Mouse (Mus musculus): ENCODE data around the gene Tgm1. TPM values are rescaled to one million over a fixed set of nuclear protein-coding genes. Genes with fewer than 3 reads are reported as not detected.

Gene Tgm1
- polyA plus RNA-seq (2014; fragmentation: Illumina TruSeq; extraction: RNeasy Lipid Tissue Mini Kit (QIAGEN cat#74804); ENCODE audit: low read depth, low replicate concordance), result 2.5 TPM

DNA sequence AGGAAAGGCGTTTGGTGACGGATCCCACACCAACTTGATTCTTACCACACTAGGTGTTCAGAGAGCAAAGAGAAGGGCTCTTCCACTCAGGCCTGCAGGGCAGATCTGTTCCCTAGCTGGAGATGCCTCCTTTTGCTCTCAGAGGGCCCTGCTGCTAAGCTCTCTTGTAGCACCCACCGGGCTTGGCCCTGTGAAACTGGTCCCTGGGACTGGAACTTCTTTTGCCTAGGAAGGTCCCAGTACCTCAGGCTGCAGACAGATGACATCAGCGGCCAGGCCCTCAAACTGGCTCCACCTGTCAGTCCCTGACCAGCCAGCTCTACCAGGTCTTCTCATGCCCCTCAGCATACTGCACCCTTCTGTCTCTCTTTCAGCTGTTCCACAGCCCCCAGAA is at the start of gene Tgm1:
TSS of gene Tgm1 (minus strand) at position 198 of the 394 bp plus-strand sequence.

DNA sequence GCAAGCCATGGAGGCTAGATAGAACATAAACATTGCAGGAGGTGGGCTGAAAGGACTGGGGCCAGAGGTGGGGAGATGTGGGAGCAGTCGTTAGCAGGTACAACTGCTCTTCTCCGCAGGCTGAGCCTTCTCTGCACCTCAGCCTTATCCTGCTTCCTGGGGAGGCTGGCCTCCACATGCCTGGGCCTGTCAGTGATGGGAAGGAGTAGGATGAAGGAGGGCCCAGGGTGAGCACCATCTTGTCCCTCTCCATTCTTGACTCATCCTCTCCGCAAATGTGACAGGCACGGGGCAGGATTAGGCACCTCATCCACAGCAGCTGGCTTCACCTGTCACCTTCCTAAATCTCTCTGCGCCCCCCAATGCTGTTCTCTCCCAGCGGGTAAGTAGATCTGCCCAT is 47.4 kb upstream of the Tgm1 start, which contains the start of gene Ltb4r2:
TSS of gene Ltb4r2 (plus strand) at position 266 of the 400 bp plus-strand sequence.

DNA sequence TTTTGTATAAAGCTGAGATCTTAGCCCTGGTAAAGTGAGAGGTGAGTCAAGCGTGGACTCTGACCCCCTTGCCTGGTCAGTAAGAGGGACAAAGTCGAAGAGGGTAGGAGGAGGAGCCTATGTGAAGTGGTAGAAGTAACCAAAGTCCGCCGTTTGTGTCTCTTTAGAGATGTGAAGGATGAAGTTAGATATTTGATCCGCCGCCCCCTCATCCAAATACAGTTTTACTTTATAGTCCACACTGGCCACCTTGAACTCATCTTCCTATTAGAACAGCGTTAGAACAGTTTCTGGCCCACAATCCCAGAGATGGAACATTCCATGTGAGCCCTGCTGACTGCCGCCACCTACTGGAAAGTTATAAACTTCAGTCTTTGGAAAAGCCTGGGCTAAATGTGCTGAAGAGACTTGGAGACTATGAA is 44.6 kb upstream of the Tgm1 start, which contains the start of gene Cideb:
TSS of gene Cideb (minus strand) at position 96 of the 422 bp plus-strand sequence.

DNA sequence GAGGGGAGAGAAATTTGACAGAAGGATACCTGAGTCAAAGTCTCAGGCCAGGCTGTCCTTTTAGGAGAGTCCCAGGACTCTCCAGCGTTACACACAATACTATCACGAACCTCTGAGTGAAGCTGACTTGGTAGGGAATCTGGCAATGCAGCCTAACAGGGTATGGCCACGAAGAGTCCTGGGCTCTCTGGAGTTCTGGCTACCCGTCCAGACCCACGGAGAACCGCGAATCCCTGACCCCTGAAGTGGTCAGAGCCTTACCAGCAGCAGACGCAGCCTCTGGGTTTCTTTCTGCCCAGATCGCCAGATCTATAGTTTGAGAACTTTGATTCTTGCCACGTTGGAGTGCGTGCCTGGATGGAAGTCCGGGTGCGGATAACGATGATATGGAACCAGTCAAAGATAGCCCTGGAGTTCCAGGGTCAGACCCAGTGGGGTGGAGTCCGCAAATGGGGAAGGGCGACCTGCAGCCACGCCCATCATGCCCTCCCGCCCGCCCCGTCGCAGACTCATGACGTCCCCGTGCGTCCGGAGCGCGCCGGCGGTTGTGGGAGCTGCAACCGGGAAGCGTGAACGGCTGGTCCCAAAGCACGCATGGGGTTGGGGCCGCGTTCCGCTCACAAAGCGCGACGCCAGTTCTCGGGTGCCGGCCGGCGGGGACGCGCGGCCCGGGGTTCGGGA is 31.6 kb upstream of the Tgm1 start, which contains the start of the genes Dhrs1 and Nop9:
TSS of gene Dhrs1 (minus strand) at position 511 of the 681 bp plus-strand sequence.
TSS of gene Nop9 (plus strand) at position 514 of the 681 bp plus-strand sequence.

DNA sequence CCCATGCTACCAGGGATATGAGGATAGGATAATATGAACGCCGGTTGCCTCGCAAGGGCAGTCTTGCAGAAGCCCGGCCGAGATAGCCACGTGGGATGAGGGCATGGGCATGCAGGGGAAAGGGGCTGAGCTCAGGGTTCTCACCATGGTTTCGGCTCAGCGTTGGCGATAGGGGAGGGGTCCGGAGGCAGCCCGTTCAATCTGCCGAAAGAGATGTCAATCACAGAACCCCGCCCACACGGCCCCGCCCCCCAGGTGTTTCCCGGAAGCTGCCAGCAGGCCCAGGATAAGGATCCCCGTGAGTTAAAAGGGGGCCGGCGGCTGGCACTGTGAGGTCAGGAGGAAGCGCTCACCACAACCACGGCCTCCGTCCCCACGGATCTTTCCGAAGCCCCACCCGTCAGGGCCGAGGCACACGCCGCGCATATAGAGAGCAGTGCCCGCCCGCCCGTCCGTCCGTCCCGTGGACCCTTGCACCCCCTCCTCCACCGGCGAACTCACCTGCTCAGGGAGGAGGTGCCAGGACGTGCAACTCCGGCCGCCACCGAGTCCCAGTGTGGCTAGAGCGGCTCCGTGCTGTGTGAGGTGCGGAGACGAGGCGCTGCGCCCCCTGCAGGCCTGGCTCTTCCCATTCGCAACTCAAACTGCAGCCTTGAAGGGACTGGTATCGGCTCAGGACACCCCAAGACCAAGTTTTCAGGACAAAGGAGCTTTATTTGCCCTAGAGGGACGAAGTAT is 8.1 kb upstream of the Tgm1 start, which contains the start of gene Rabggta:
TSS of gene Rabggta (minus strand) at position 564 of the 738 bp plus-strand sequence.

DNA sequence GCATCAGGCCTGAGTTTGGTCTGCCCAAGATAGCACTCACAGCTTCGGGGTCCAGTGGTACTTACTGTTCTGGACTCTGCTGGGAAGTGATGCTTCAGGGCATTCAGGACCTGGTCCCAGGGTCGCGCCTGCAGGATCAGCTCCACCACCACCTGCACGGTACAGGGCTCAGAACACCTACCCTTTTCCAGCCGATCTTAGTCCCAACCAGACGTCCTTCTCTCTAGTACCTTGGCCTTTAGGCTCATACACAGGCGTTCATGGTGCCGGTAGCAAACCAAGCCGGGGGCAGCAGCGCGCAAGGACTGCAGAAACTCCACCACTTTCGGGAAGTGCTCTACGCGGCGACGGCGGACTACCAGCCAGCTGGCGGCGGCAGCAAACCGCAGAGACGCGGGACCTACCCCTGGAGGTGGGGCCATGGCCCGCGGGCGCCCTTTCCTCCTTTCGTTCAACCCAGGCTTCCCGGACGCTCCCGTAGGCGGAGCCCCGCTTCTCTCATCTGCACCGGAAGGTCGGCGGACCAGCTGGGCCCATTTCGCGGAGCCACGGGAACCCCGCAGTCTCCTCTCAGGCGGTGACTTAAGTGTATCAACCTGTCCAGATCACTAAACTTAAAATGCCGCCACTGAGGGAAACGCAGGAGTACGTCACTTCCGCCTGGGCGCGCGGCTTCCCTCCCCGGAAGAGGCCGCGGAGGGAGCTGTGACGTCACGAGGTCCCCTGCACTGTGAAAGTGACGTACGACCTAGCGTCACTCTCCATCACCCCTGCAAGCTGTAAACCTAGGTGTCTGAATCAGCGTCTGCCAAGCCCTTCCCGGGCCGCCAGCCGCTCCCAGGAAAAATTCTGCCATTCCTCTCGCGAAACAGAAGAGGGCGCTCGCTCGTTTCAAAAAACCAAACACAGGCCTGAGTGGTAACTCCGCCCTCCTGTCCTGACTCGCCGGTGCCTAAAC is 32.3 kb downstream of the Tgm1 start, which contains the start of gene Tinf2:
TSS of gene Tinf2 (minus strand) at position 661 of the 958 bp plus-strand sequence.

DNA sequence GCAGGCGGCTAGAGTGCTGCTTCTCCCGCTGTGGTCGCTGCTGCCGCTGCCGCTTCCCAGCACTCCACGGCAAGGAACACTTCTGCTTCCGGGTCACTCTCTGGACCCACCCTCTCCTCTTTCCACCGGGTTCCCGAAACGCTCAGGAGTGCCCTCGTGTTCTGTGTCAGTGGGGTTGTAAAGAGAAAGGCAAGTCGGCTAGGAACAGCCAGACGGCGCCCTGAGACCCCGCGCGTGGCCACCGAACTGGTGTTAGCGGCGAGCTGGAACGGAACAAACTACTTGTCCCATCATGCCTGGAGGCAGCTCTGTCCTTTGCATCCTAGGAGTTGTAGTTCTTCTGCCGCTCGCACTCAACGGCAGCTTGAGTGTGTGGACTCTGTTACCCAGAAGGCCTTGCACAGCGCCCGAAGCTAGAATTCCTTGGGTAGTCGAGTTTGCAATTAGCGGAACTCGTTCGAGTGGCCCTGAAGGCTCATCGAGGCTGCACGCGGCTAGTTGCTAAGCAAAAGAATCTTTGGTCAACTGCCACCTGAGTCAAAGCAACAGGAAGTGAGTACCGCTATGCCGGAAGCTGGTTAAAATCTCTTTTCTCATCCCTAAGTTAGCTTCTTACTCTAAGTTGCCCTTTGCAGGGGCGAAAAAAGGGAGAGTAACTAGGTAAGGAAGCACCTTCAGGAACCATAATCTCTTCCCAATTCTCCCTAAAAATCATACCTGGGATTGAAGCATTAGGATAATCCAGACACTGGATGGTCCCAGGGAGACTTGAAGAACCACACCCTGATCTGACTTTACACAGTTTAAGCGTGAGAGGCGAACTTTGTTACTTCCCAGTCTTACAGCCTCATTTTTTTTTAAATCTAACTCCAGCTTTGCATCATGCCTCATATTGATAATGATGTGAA is 41.6 kb downstream of the Tgm1 start, which contains the start of the genes Gmpr2 and Nedd8:
TSS of gene Gmpr2 (plus strand) at position 109 of the 908 bp plus-strand sequence.
TSS of gene Nedd8 (minus strand) at position 292 of the 908 bp plus-strand sequence.

DNA sequence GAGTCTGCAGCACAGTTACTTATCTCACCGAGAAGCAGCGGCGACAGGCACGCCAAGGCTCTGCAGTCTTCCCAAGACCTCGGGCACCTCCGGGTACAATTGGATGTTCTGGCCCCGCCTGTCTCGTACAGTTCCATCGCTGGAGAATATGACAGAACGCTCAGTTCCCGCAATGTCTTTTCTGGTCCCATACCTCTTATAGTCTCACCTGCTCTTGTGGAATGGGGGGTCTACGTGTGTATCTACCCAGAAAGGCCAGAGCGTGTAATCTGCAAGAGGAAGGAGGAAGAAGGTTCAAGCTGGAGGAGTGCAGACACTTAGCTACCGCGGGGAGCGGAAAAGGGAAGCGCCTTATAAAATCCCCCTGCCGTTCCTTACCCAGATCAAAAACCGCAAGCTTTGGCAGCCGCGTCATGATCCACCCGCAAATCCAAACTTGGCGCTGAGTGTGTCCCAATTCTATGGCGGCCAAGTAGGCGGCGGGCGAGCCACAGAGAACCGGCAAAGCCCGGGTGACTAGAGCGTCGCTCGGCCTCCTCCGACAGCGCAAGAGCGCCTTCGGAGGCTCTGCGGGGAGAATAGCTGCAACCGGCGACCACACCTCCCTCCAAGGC is 53.7 kb downstream of the Tgm1 start, which contains the start of gene Mdp1:
TSS of gene Mdp1 (minus strand) at position 549 of the 614 bp plus-strand sequence.

Other genes with a start within 250 kb of the Tgm1 start
- 82.3 TPM for gene Dhrs4, start 235.2 kb downstream of the Tgm1 start, polyA plus RNA-seq (2014; fragmentation: Illumina TruSeq; extraction: RNeasy Lipid Tissue Mini Kit (QIAGEN cat#74804); ENCODE audit: low read depth, low replicate concordance)
- 0.93 TPM for gene Carmil3, start 223.3 kb downstream of the Tgm1 start, polyA plus RNA-seq (2014; fragmentation: Illumina TruSeq; extraction: RNeasy Lipid Tissue Mini Kit (QIAGEN cat#74804); ENCODE audit: low read depth, low replicate concordance)
- gene Cpne6, start 203.5 kb downstream of the Tgm1 start, polyA plus RNA-seq (2014; fragmentation: Illumina TruSeq; extraction: RNeasy Lipid Tissue Mini Kit (QIAGEN cat#74804); ENCODE audit: low read depth, low replicate concordance), result not detected
- gene Nrl, start 188.9 kb downstream of the Tgm1 start, polyA plus RNA-seq (2014; fragmentation: Illumina TruSeq; extraction: RNeasy Lipid Tissue Mini Kit (QIAGEN cat#74804); ENCODE audit: low read depth, low replicate concordance), result not detected
- gene Pck2, start 173.7 kb downstream of the Tgm1 start, polyA plus RNA-seq (2014; fragmentation: Illumina TruSeq; extraction: RNeasy Lipid Tissue Mini Kit (QIAGEN cat#74804); ENCODE audit: low read depth, low replicate concordance), result 33.9 TPM
- gene Dcaf11, start 153.9 kb downstream of the Tgm1 start, polyA plus RNA-seq (2014; fragmentation: Illumina TruSeq; extraction: RNeasy Lipid Tissue Mini Kit (QIAGEN cat#74804); ENCODE audit: low read depth, low replicate concordance), result 139 TPM
- 1.9 TPM for gene A730061H03Rik, start 153.5 kb downstream of the Tgm1 start, polyA plus RNA-seq (2014; fragmentation: Illumina TruSeq; extraction: RNeasy Lipid Tissue Mini Kit (QIAGEN cat#74804); ENCODE audit: low read depth, low replicate concordance)
- gene Fitm1, start 138.3 kb downstream of the Tgm1 start, polyA plus RNA-seq (2014; fragmentation: Illumina TruSeq; extraction: RNeasy Lipid Tissue Mini Kit (QIAGEN cat#74804); ENCODE audit: low read depth, low replicate concordance), result 0.46 TPM
- gene Psme1, start 135.8 kb downstream of the Tgm1 start, polyA plus RNA-seq (2014; fragmentation: Illumina TruSeq; extraction: RNeasy Lipid Tissue Mini Kit (QIAGEN cat#74804); ENCODE audit: low read depth, low replicate concordance), result 110 TPM
- gene Emc9, start 128.6 kb downstream of the Tgm1 start, polyA plus RNA-seq (2014; fragmentation: Illumina TruSeq; extraction: RNeasy Lipid Tissue Mini Kit (QIAGEN cat#74804); ENCODE audit: low read depth, low replicate concordance), result 40.1 TPM
- 153 TPM for gene Psme2, start 122.8 kb downstream of the Tgm1 start, polyA plus RNA-seq (2014; fragmentation: Illumina TruSeq; extraction: RNeasy Lipid Tissue Mini Kit (QIAGEN cat#74804); ENCODE audit: low read depth, low replicate concordance)
- gene Rnf31, start 122.2 kb downstream of the Tgm1 start, polyA plus RNA-seq (2014; fragmentation: Illumina TruSeq; extraction: RNeasy Lipid Tissue Mini Kit (QIAGEN cat#74804); ENCODE audit: low read depth, low replicate concordance), result 20.2 TPM
- 46.8 TPM for gene Irf9, start 110.4 kb downstream of the Tgm1 start, polyA plus RNA-seq (2014; fragmentation: Illumina TruSeq; extraction: RNeasy Lipid Tissue Mini Kit (QIAGEN cat#74804); ENCODE audit: low read depth, low replicate concordance)
- 25.8 TPM for gene Rec8, start 95.9 kb downstream of the Tgm1 start, polyA plus RNA-seq (2014; fragmentation: Illumina TruSeq; extraction: RNeasy Lipid Tissue Mini Kit (QIAGEN cat#74804); ENCODE audit: low read depth, low replicate concordance)
- gene Ipo4, start 78.0 kb downstream of the Tgm1 start, polyA plus RNA-seq (2014; fragmentation: Illumina TruSeq; extraction: RNeasy Lipid Tissue Mini Kit (QIAGEN cat#74804); ENCODE audit: low read depth, low replicate concordance), result 45.8 TPM
- 0.86 TPM for gene Gm49378, start 76.0 kb downstream of the Tgm1 start, polyA plus RNA-seq (2014; fragmentation: Illumina TruSeq; extraction: RNeasy Lipid Tissue Mini Kit (QIAGEN cat#74804); ENCODE audit: low read depth, low replicate concordance)
- 96.9 TPM for gene Tm9sf1, start 70.1 kb downstream of the Tgm1 start, polyA plus RNA-seq (2014; fragmentation: Illumina TruSeq; extraction: RNeasy Lipid Tissue Mini Kit (QIAGEN cat#74804); ENCODE audit: low read depth, low replicate concordance)
- 5.4 TPM for gene Tssk4, start 63.7 kb downstream of the Tgm1 start, polyA plus RNA-seq (2014; fragmentation: Illumina TruSeq; extraction: RNeasy Lipid Tissue Mini Kit (QIAGEN cat#74804); ENCODE audit: low read depth, low replicate concordance)
- gene Mdp1, start 53.4 kb downstream of the Tgm1 start, polyA plus RNA-seq (2014; fragmentation: Illumina TruSeq; extraction: RNeasy Lipid Tissue Mini Kit (QIAGEN cat#74804); ENCODE audit: low read depth, low replicate concordance), result 46.3 TPM
- gene Gmpr2, start 42.0 kb downstream of the Tgm1 start, polyA plus RNA-seq (2014; fragmentation: Illumina TruSeq; extraction: RNeasy Lipid Tissue Mini Kit (QIAGEN cat#74804); ENCODE audit: low read depth, low replicate concordance), result 25.4 TPM
- 186 TPM for gene Nedd8, start 41.8 kb downstream of the Tgm1 start, polyA plus RNA-seq (2014; fragmentation: Illumina TruSeq; extraction: RNeasy Lipid Tissue Mini Kit (QIAGEN cat#74804); ENCODE audit: low read depth, low replicate concordance)
- 14.4 TPM for gene Tinf2, start 32.1 kb downstream of the Tgm1 start, polyA plus RNA-seq (2014; fragmentation: Illumina TruSeq; extraction: RNeasy Lipid Tissue Mini Kit (QIAGEN cat#74804); ENCODE audit: low read depth, low replicate concordance)
- gene Rabggta, start 8.3 kb upstream of the Tgm1 start, polyA plus RNA-seq (2014; fragmentation: Illumina TruSeq; extraction: RNeasy Lipid Tissue Mini Kit (QIAGEN cat#74804); ENCODE audit: low read depth, low replicate concordance), result 28.8 TPM
- gene Dhrs1, start 31.8 kb upstream of the Tgm1 start, polyA plus RNA-seq (2014; fragmentation: Illumina TruSeq; extraction: RNeasy Lipid Tissue Mini Kit (QIAGEN cat#74804); ENCODE audit: low read depth, low replicate concordance), result 77.8 TPM
- gene Nop9, start 31.8 kb upstream of the Tgm1 start, polyA plus RNA-seq (2014; fragmentation: Illumina TruSeq; extraction: RNeasy Lipid Tissue Mini Kit (QIAGEN cat#74804); ENCODE audit: low read depth, low replicate concordance), result 15.5 TPM
- gene Cideb, start 44.5 kb upstream of the Tgm1 start, polyA plus RNA-seq (2014; fragmentation: Illumina TruSeq; extraction: RNeasy Lipid Tissue Mini Kit (QIAGEN cat#74804); ENCODE audit: low read depth, low replicate concordance), result 5.3 TPM
- 0.77 TPM for gene Ltb4r2, start 47.5 kb upstream of the Tgm1 start, polyA plus RNA-seq (2014; fragmentation: Illumina TruSeq; extraction: RNeasy Lipid Tissue Mini Kit (QIAGEN cat#74804); ENCODE audit: low read depth, low replicate concordance)
- gene Ltb4r1, start 52.0 kb upstream of the Tgm1 start, polyA plus RNA-seq (2014; fragmentation: Illumina TruSeq; extraction: RNeasy Lipid Tissue Mini Kit (QIAGEN cat#74804); ENCODE audit: low read depth, low replicate concordance), result 2.9 TPM
- 9.6 TPM for gene Adcy4, start 70.2 kb upstream of the Tgm1 start, polyA plus RNA-seq (2014; fragmentation: Illumina TruSeq; extraction: RNeasy Lipid Tissue Mini Kit (QIAGEN cat#74804); ENCODE audit: low read depth, low replicate concordance)
- gene Ripk3, start 74.9 kb upstream of the Tgm1 start, polyA plus RNA-seq (2014; fragmentation: Illumina TruSeq; extraction: RNeasy Lipid Tissue Mini Kit (QIAGEN cat#74804); ENCODE audit: low read depth, low replicate concordance), result 3.7 TPM
- gene Nfatc4, start 109.2 kb upstream of the Tgm1 start, polyA plus RNA-seq (2014; fragmentation: Illumina TruSeq; extraction: RNeasy Lipid Tissue Mini Kit (QIAGEN cat#74804); ENCODE audit: low read depth, low replicate concordance), result 8.8 TPM
- gene Nynrin, start 140.1 kb upstream of the Tgm1 start, polyA plus RNA-seq (2014; fragmentation: Illumina TruSeq; extraction: RNeasy Lipid Tissue Mini Kit (QIAGEN cat#74804); ENCODE audit: low read depth, low replicate concordance), result 4.7 TPM
- 0.21 TPM for gene Cbln3, start 170.5 kb upstream of the Tgm1 start, polyA plus RNA-seq (2014; fragmentation: Illumina TruSeq; extraction: RNeasy Lipid Tissue Mini Kit (QIAGEN cat#74804); ENCODE audit: low read depth, low replicate concordance)
- gene Khnyn, start 171.0 kb upstream of the Tgm1 start, polyA plus RNA-seq (2014; fragmentation: Illumina TruSeq; extraction: RNeasy Lipid Tissue Mini Kit (QIAGEN cat#74804); ENCODE audit: low read depth, low replicate concordance), result 19.3 TPM
- gene Sdr39u1, start 186.4 kb upstream of the Tgm1 start, polyA plus RNA-seq (2014; fragmentation: Illumina TruSeq; extraction: RNeasy Lipid Tissue Mini Kit (QIAGEN cat#74804); ENCODE audit: low read depth, low replicate concordance), result 52.9 TPM
- 7.3 TPM for gene Cma1, start 230.7 kb upstream of the Tgm1 start, polyA plus RNA-seq (2014; fragmentation: Illumina TruSeq; extraction: RNeasy Lipid Tissue Mini Kit (QIAGEN cat#74804); ENCODE audit: low read depth, low replicate concordance)
- not detected for gene Cma2, start 237.1 kb upstream of the Tgm1 start, polyA plus RNA-seq (2014; fragmentation: Illumina TruSeq; extraction: RNeasy Lipid Tissue Mini Kit (QIAGEN cat#74804); ENCODE audit: low read depth, low replicate concordance)

Measured in adipose tissue, adult 10 weeks (tissue).